Mouse (Mus musculus): ENCODE data around the gene Padi2.

DNA sequence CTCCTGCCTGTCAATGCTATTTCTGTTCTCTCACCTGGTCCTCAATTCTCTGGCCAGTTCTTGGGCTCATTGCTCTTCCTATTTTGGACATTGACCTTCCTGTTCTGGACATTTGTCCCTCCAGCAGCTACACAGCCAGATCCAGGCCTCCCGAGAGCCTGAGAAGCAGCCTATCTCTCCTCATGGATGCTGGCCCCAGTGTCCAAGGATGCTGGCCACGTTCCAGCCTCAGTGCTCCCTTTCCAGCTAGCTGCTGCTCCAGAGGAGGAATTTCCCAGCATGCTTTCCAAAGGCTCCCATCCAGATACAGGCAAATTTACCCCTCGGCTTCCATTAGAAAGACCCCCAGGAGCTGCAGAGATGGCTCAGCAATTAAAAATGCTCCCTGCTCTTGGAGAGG is 44.4 kb downstream of the Padi2 start:
- TF ChIP-seq RCOR1 (conservative IDR thresholded peaks at IDR 0.05; ENCODE audit: low read depth, low read length) (no peak), CTCF (conservative IDR thresholded peaks at IDR 0.05 in 1 of 2, IDR thresholded peaks at IDR 0.05 in 1 of 2; ENCODE audit: low read depth in 2 of 2, low read length in 2 of 2) (no peak), UBTF (IDR thresholded peaks at IDR 0.05; ENCODE audit: low read depth, low read length) (no peak), KAT2A (IDR thresholded peaks at IDR 0.05; ENCODE audit: insufficient replicate concordance, low read length) (no peak), TBP (conservative IDR thresholded peaks at IDR 0.05; ENCODE audit: low read depth, low read length) (no peak), E2F4 (IDR thresholded peaks at IDR 0.05; ENCODE audit: insufficient replicate concordance, low read depth, low read length) (no peak), EP300 (IDR thresholded peaks at IDR 0.05; ENCODE audit: low read length) (no peak), MAX (IDR thresholded peaks at IDR 0.05; ENCODE audit: low read length) (no peak), MAZ (IDR thresholded peaks at IDR 0.05; ENCODE audit: low read depth, low read length) (no peak), NELFE (IDR thresholded peaks at IDR 0.05; ENCODE audit: low read depth, low read length) (no peak), HCFC1 (IDR thresholded peaks at IDR 0.05; ENCODE audit: low read depth, low read length) (no peak), ZKSCAN1 (IDR thresholded peaks at IDR 0.05; ENCODE audit: borderline replicate concordance, low read depth, low read length) (no peak), POLR2A (IDR thresholded peaks at IDR 0.05; ENCODE audit: low read depth, low read length) (no peak)

All from CH12.LX (cell line).